Mouse (Mus musculus): ENCODE measurements at regions not wholly inside any gene's neighbourhood (a gene's known extent, or its start where the extent isn't known, plus 50 kb on each side); places are given as distances from the start of the nearest gene placed in this dataset.

- Histone ChIP-seq H3K9me3 (replicated peaks; ENCODE audit: insufficient read depth, low read length) (no peaks in the 10 kb centered on the region), H3K4me3 (ENCODE audit: control insufficient read depth in 1 of 2, insufficient read depth in 1 of 2, low read depth in 2 of 2, low read length in 2 of 2) (no peak overlapping the region), H3K27me3 (ENCODE audit: control insufficient read depth in 1 of 2, insufficient read depth in 2 of 2, low read length in 2 of 2) (no peaks in the 10 kb centered on the region), H3K9ac (ENCODE audit: control insufficient read depth, low read depth, low read length, poor library complexity, severe bottlenecking) (no peak overlapping the region), H3K36me3 (ENCODE audit: control insufficient read depth in 1 of 2, insufficient read depth in 2 of 2, low read length in 2 of 2) (no peaks in the 10 kb centered on the region), H3K27ac (ENCODE audit: control insufficient read depth, low read depth, low read length) (no peak overlapping the region), H3K79me2 (ENCODE audit: control insufficient read depth, insufficient read depth, low read length, poor library complexity) (no peaks in the 10 kb centered on the region), H3K4me1 (ENCODE audit: control insufficient read depth in 1 of 2, insufficient read depth in 2 of 2, low read length in 2 of 2) (no peaks in the 10 kb centered on the region)
- no peak for DNase-seq (ENCODE audit: low read depth, low spot score)
- TF ChIP-seq SMC3 (IDR thresholded peaks at IDR 0.05; ENCODE audit: low read depth, low read length) (no peak), NRF1 (IDR thresholded peaks at IDR 0.05; ENCODE audit: insufficient read depth, low read depth, low read length, poor library complexity, severe bottlenecking) (no peak), ELF1 (IDR thresholded peaks at IDR 0.05; ENCODE audit: low read depth, low read length) (no peak), POLR2A (IDR thresholded peaks at IDR 0.05; ENCODE audit: control insufficient read depth in 1 of 2, insufficient read depth in 1 of 2, low read depth in 1 of 2, low read length in 2 of 2, poor library complexity in 1 of 2) (no peak), ZNF384 (IDR thresholded peaks at IDR 0.05; ENCODE audit: low read depth, low read length) (no peak), GATA1 (IDR thresholded peaks at IDR 0.05; ENCODE audit: low read depth, low read length) (no peak), USF1 (IDR thresholded peaks at IDR 0.05; ENCODE audit: low read depth, low read length) (no peak), USF2 (IDR thresholded peaks at IDR 0.05; ENCODE audit: borderline replicate concordance in 1 of 2, insufficient read depth in 1 of 2, low read depth in 1 of 2, low read length in 2 of 2) (no peak), POLR2AphosphoS5 (IDR thresholded peaks at IDR 0.05; ENCODE audit: borderline replicate concordance, low read depth, low read length) (no peak), RCOR1 (IDR thresholded peaks at IDR 0.05; ENCODE audit: low read depth, low read length) (no peak), NELFE (IDR thresholded peaks at IDR 0.05; ENCODE audit: low read depth, low read length) (no peak), MYB (IDR thresholded peaks at IDR 0.05; ENCODE audit: low read depth, low read length) (no peak), JUND (IDR thresholded peaks at IDR 0.05; ENCODE audit: low read depth, low read length) (no peak), ETS1 (IDR thresholded peaks at IDR 0.05; ENCODE audit: low read depth, low read length) (no peak), ZMIZ1 (IDR thresholded peaks at IDR 0.05; ENCODE audit: low read depth, low read length) (no peak), TAL1 (IDR thresholded peaks at IDR 0.05; ENCODE audit: low read length) (no peak)
Measured at GRCm38 (mm10) chr1:163576411-163576810, 148.6 kb downstream of the Mettl11b start.

DNA sequence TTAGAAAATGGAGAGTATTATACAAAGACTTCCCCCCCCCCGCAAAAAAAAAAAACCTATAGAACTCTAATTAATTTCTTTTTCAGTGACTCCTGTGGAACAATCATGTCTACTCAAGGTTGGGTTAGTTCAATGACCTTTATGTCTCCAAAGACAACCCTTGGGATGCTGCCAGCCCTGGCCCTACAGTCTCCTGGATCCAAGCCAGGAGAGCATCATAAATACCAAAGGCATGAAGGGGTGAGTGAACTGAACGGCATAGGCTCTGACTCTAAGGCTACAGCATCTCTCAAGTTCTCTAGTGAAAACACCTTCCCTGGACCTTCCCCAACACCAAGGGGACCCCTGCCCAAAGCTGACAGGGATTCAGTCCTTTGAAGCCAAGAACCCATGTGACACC is 149.4 kb downstream of the Mettl11b start:
- Histone ChIP-seq H3K27ac (ENCODE audit: control insufficient read depth, low read depth, low read length) (no peak overlapping the region), H3K79me2 (ENCODE audit: control insufficient read depth, insufficient read depth, low read length, poor library complexity) (no peaks in the 10 kb centered on the region), H3K9ac (ENCODE audit: control insufficient read depth, low read depth, low read length, poor library complexity, severe bottlenecking) (no peak overlapping the region), H3K4me1 (ENCODE audit: control insufficient read depth in 1 of 2, insufficient read depth in 2 of 2, low read length in 2 of 2) (no peaks in the 10 kb centered on the region), H3K36me3 (ENCODE audit: control insufficient read depth in 1 of 2, insufficient read depth in 2 of 2, low read length in 2 of 2) (no peaks in the 10 kb centered on the region), H3K4me3 (ENCODE audit: control insufficient read depth in 1 of 2, insufficient read depth in 1 of 2, low read depth in 2 of 2, low read length in 2 of 2) (no peak overlapping the region), H3K9me3 (replicated peaks; ENCODE audit: insufficient read depth, low read length) (no peaks in the 10 kb centered on the region), H3K27me3 (ENCODE audit: control insufficient read depth in 1 of 2, insufficient read depth in 2 of 2, low read length in 2 of 2) (no peaks in the 10 kb centered on the region)
- no peak for TF ChIP-seq UBTF (IDR thresholded peaks at IDR 0.05; ENCODE audit: borderline replicate concordance, insufficient read depth, low read depth, low read length)
- TF ChIP-seq USF1 (IDR thresholded peaks at IDR 0.05; ENCODE audit: low read depth, low read length), result no peak
- no peak for TF ChIP-seq MAFK (IDR thresholded peaks at IDR 0.05; ENCODE audit: borderline replicate concordance, low read depth, low read length)
- no peak for TF ChIP-seq TAL1 (IDR thresholded peaks at IDR 0.05; ENCODE audit: low read length)
- TF ChIP-seq RCOR1 (IDR thresholded peaks at IDR 0.05; ENCODE audit: low read depth, low read length), result no peak
- TF ChIP-seq POLR2AphosphoS5 (IDR thresholded peaks at IDR 0.05; ENCODE audit: borderline replicate concordance, low read depth, low read length), result no peak
- no peak for TF ChIP-seq NRF1 (IDR thresholded peaks at IDR 0.05; ENCODE audit: insufficient read depth, low read depth, low read length, poor library complexity, severe bottlenecking)
- TF ChIP-seq MAX (IDR thresholded peaks at IDR 0.05; ENCODE audit: low read length), result no peak
- TF ChIP-seq TBP (IDR thresholded peaks at IDR 0.05; ENCODE audit: low read depth, low read length), result no peak
- no peak for TF ChIP-seq SMC3 (IDR thresholded peaks at IDR 0.05; ENCODE audit: low read depth, low read length)
- no peak for TF ChIP-seq KAT2A (conservative IDR thresholded peaks at IDR 0.05; ENCODE audit: low read depth, low read length)
- no peak for TF ChIP-seq ELF1 (IDR thresholded peaks at IDR 0.05; ENCODE audit: low read depth, low read length)
- TF ChIP-seq SIN3A (IDR thresholded peaks at IDR 0.05; ENCODE audit: low read length), result no peak
- no peak for TF ChIP-seq E2F4 (IDR thresholded peaks at IDR 0.05; ENCODE audit: borderline replicate concordance, low read depth, low read length)
- TF ChIP-seq EP300 (IDR thresholded peaks at IDR 0.05; ENCODE audit: low read depth in 1 of 2, low read length in 2 of 2), result no peak
- no peak for TF ChIP-seq ZNF384 (IDR thresholded peaks at IDR 0.05; ENCODE audit: low read depth, low read length)
- TF ChIP-seq TCF12 (IDR thresholded peaks at IDR 0.05; ENCODE audit: low read depth, low read length), result no peak
- no peak for TF ChIP-seq GATA1 (IDR thresholded peaks at IDR 0.05; ENCODE audit: low read depth, low read length)
- DNase-seq (ENCODE audit: low read depth, low spot score), result no peak

Measured in MEL (cell line).